Mouse (Mus musculus): ENCODE measurements around the gene Eif2ak4.

DNA sequence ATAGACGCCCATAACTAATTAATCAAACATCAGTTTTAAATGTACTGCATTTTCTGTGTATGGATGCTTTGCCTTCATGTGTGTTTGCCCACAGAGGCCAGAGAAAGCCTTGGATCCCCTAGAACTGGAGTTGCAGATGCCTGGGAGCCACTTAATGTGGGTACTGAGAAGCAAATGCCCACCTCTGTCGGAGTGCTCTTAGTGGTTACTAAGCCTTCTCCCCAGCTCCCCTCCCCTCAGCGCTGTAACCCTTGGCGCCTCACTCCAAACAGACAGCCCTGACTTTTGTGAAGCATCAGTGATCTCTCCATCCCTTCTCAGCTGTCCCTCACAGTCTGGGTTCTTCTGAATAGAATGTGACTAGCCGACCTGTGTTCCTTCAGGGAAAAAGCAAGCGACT, 110.1 kb downstream of the Eif2ak4 start:
- no peak for TF ChIP-seq CTCF (IDR thresholded peaks at IDR 0.05; ENCODE audit: insufficient read depth, low read length)
- no peak for TF ChIP-seq POLR2A (IDR thresholded peaks at IDR 0.05; ENCODE audit: borderline replicate concordance, extremely low read depth, low read depth, low read length)
